Mouse (Mus musculus): ENCODE measurements at regions not wholly inside any gene's neighbourhood (a gene's known extent, or its start where the extent isn't known, plus 50 kb on each side); places are given as distances from the start of the nearest gene placed in this dataset.

DNA sequence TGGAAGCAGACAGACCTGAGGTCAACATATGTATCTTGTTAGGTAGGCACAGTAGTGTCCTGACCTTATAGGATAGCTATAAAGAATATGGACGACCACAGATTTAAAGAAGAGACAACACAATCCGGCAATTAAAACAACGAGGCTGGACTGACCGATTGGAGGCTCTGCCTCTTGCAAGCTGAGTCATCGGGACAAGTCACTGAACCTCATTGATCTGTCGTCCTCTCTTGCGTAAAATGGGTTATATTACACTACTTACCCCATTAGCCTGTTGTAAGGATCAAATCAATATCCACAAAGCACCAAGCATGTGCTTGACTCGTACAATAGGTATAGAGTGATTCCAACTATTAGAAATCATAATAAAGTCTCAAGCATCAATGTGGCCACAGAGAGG, 81.1 kb upstream of the Lmo4 start:
- DNase-seq (ENCODE audit: low spot score), result no peak
- ATAC-seq (ENCODE audit: insufficient number of reproducible peaks, low FRiP score, low TSS enrichment, low read depth), result no peak
- Histone ChIP-seq H3K9me3 (ENCODE audit: control insufficient read depth, low read length) (no peaks in the 10 kb centered on the region), H3K9ac (ENCODE audit: low read length) (no peak overlapping the region), H3K4me2 (ENCODE audit: low read depth, severe bottlenecking) (no peak overlapping the region), H3K4me1 (ENCODE audit: control insufficient read depth, insufficient read depth, low read length) (no peaks in the 10 kb centered on the region), H3K27ac (replicated peaks; ENCODE audit: low read depth, low read length) (no peak overlapping the region), H3K4me3 (ENCODE audit: low read depth, low read length) (no peak overlapping the region), H3K27me3 (ENCODE audit: control insufficient read depth, insufficient read depth, low read length) (no peaks in the 10 kb centered on the region), H3K36me3 (ENCODE audit: control insufficient read depth, insufficient read depth, low read length) (no peaks in the 10 kb centered on the region)
- 74% methylated on average over 8 of the region's 8 CpGs for WGBS

DNA sequence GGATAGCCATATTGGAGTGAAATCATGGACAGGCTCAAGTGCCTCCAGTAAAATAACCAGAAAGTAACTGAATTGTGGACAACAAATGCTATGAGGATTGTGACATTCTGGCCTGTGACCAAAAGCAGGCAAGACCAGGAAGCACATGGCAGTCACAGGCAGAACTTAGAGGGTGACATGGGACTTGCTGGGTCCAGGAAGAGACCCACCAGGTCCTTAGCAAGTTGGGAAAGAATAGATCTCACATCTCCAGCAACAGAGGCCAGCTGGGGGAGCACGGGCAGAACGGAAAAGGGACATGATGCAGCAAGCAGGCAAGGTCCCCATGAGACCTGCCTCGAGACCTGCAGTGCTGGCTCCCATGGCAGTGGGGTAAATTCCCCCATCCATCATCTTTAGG, 79.3 kb upstream of the Lmo4 start:
- Histone ChIP-seq H3K9me3 (ENCODE audit: control insufficient read depth, low read length) (no peaks in the 10 kb centered on the region), H3K27me3 (ENCODE audit: control insufficient read depth, insufficient read depth, low read length) (no peaks in the 10 kb centered on the region), H3K4me2 (ENCODE audit: low read depth, severe bottlenecking) (no peak overlapping the region), H3K4me1 (ENCODE audit: control insufficient read depth, insufficient read depth, low read length) (no peaks in the 10 kb centered on the region), H3K36me3 (ENCODE audit: control insufficient read depth, insufficient read depth, low read length) (no peaks in the 10 kb centered on the region), H3K27ac (replicated peaks; ENCODE audit: low read depth, low read length) (no peak overlapping the region), H3K9ac (ENCODE audit: low read length) (no peak overlapping the region), H3K4me3 (ENCODE audit: low read depth, low read length) (no peak overlapping the region)
- no peak for ATAC-seq (ENCODE audit: insufficient number of reproducible peaks, low FRiP score, low TSS enrichment, low read depth)
- DNase-seq (ENCODE audit: low spot score), result no peak
- WGBS, result 63% methylated on average over 3 of the region's 3 CpGs

DNA sequence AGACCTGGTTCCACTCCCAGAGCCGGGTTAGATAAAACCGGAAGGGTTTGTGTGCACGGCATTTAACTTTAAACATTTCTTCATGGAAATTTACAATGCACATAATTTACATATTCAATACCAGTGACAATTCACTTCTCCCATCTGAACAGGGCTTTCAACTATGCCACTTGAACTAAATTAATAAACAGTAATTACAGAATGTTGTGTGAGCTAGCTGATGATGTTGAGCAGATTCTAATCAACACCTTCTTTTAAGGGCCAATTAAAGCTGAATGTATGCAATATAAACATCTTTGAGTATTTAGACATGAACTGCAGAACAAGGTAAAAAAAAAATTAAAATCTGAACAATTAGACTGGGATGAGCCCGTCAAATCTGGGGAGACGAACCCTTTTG, 68.1 kb upstream of the Lmo4 start:
- WGBS, result 89% methylated on average over 5 of the region's 5 CpGs
- H3K27me3 ChIP-seq (ENCODE audit: control insufficient read depth, insufficient read depth, low read length), result no peaks in the 10 kb centered on the region
- H3K4me3 ChIP-seq (ENCODE audit: low read depth, low read length), result no peak overlapping the region

DNA sequence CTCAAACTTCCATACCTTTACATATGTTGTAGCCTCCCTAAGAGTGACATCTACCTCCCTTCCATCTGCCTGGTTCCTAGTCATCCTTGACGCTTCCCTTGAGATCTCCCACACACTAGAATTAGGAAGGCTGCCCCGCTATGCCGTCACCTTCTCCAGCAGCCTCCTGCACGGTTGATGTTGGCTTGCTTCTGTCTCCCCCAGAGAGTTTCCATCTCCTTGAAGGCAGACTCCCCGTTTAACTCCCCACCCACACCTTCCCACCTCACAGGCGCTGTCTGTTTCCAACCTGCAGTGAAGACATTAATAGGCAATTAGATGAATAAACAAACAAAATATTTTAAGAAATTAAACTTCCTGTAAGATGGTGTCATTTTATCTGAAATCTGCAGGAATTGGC, 65.2 kb upstream of the Lmo4 start:
- Histone ChIP-seq H3K4me2 (ENCODE audit: low read depth, severe bottlenecking) (no peak overlapping the region), H3K36me3 (ENCODE audit: control insufficient read depth, insufficient read depth, low read length) (no peaks in the 10 kb centered on the region), H3K4me3 (ENCODE audit: low read depth, low read length) (no peak overlapping the region), H3K27ac (replicated peaks; ENCODE audit: low read depth, low read length) (no peak overlapping the region), H3K4me1 (ENCODE audit: control insufficient read depth, insufficient read depth, low read length) (no peaks in the 10 kb centered on the region), H3K9ac (ENCODE audit: low read length) (no peak overlapping the region), H3K27me3 (ENCODE audit: control insufficient read depth, insufficient read depth, low read length) (no peaks in the 10 kb centered on the region), H3K9me3 (ENCODE audit: control insufficient read depth, low read length) (no peaks in the 10 kb centered on the region)
- ATAC-seq (ENCODE audit: insufficient number of reproducible peaks, low FRiP score, low TSS enrichment, low read depth), result no peak
- no peak for DNase-seq (ENCODE audit: low spot score)
- 83% methylated on average over 6 of the region's 6 CpGs for WGBS

More for the DNA sequence above, 68.1 kb upstream of the Lmo4 start:
- H3K36me3 ChIP-seq (ENCODE audit: control insufficient read depth, insufficient read depth, low read length), result no peaks in the 10 kb centered on the region
- no peaks in the 10 kb centered on the region for H3K9me3 ChIP-seq (ENCODE audit: control insufficient read depth, low read length)
- no peaks in the 10 kb centered on the region for H3K4me1 ChIP-seq (ENCODE audit: control insufficient read depth, insufficient read depth, low read length)
- no peak overlapping the region for H3K4me2 ChIP-seq (ENCODE audit: low read depth, severe bottlenecking)
- no peak for DNase-seq (ENCODE audit: low spot score)
- ATAC-seq (ENCODE audit: insufficient number of reproducible peaks, low FRiP score, low TSS enrichment, low read depth), result no peak
- H3K9ac ChIP-seq (ENCODE audit: low read length), result no peak overlapping the region
- no peak overlapping the region for H3K27ac ChIP-seq (replicated peaks; ENCODE audit: low read depth, low read length)

DNA sequence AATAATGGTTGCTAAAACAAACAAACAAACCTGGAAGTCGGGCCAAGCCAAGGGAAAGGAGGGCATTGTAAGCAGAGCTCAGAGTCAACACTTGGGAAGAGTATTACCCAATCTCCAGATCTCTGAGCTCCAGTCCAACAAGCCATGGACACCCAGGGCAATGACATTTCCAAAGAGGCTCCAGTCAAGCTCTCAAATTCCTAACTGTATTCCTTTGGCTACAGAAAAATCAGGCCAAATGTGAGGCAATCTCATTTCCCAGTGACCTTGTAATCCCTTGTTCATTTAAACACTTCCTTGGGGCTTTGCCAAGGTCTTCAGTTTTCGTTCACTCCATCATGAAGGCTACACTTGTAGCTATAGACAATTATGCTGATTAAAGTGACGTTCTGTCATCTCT, 59.5 kb upstream of the Lmo4 start:
- DNase-seq (ENCODE audit: low spot score) (no peak), ATAC-seq (ENCODE audit: insufficient number of reproducible peaks, low FRiP score, low TSS enrichment, low read depth) (no peak)
- Histone ChIP-seq H3K9ac (ENCODE audit: low read length) (no peak overlapping the region), H3K36me3 (ENCODE audit: control insufficient read depth, insufficient read depth, low read length) (no peaks in the 10 kb centered on the region), H3K9me3 (ENCODE audit: control insufficient read depth, low read length) (no peaks in the 10 kb centered on the region), H3K4me2 (ENCODE audit: low read depth, severe bottlenecking) (no peak overlapping the region), H3K27me3 (ENCODE audit: control insufficient read depth, insufficient read depth, low read length) (no peaks in the 10 kb centered on the region), H3K4me1 (ENCODE audit: control insufficient read depth, insufficient read depth, low read length) (no peaks in the 10 kb centered on the region), H3K4me3 (ENCODE audit: low read depth, low read length) (no peak overlapping the region), H3K27ac (replicated peaks; ENCODE audit: low read depth, low read length) (no peak overlapping the region)
- WGBS, result 81% methylated on average over 3 of the region's 3 CpGs

DNA sequence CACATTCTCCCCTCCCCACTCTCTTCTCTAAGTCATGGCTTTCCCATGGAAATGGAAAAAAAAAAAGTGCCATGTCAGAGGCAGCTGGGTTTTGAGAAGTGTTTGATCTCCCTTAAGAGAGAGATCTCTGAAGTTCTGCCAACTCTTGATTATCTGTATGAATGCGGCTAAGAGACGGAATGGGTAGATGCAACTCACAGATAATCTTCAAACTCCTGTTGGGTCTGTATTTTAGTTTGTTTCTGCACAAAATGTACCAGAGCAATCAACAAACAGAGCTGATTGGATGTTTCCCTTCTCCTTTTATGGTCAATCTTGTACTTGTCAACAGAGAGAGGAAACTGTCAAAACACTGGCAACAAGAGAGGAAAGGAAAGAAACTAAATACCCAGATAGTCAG, 55.9 kb upstream of the Lmo4 start:
- H3K4me2 ChIP-seq (ENCODE audit: low read depth, severe bottlenecking), result no peak overlapping the region
- DNase-seq (ENCODE audit: low spot score) (no peak), ATAC-seq (ENCODE audit: insufficient number of reproducible peaks, low FRiP score, low TSS enrichment, low read depth) (no peak)
- no peaks in the 10 kb centered on the region for H3K9me3 ChIP-seq (ENCODE audit: control insufficient read depth, low read length)
- H3K4me3 ChIP-seq (ENCODE audit: low read depth, low read length), result no peak overlapping the region
- no peaks in the 10 kb centered on the region for H3K27me3 ChIP-seq (ENCODE audit: control insufficient read depth, insufficient read depth, low read length)
- 94% methylated on average over 2 of the region's 2 CpGs for WGBS
- no peak overlapping the region for H3K27ac ChIP-seq (replicated peaks; ENCODE audit: low read depth, low read length)
- no peak overlapping the region for H3K9ac ChIP-seq (ENCODE audit: low read length)
- no peaks in the 10 kb centered on the region for H3K36me3 ChIP-seq (ENCODE audit: control insufficient read depth, insufficient read depth, low read length)
- H3K4me1 ChIP-seq (ENCODE audit: control insufficient read depth, insufficient read depth, low read length), result no peaks in the 10 kb centered on the region

DNA sequence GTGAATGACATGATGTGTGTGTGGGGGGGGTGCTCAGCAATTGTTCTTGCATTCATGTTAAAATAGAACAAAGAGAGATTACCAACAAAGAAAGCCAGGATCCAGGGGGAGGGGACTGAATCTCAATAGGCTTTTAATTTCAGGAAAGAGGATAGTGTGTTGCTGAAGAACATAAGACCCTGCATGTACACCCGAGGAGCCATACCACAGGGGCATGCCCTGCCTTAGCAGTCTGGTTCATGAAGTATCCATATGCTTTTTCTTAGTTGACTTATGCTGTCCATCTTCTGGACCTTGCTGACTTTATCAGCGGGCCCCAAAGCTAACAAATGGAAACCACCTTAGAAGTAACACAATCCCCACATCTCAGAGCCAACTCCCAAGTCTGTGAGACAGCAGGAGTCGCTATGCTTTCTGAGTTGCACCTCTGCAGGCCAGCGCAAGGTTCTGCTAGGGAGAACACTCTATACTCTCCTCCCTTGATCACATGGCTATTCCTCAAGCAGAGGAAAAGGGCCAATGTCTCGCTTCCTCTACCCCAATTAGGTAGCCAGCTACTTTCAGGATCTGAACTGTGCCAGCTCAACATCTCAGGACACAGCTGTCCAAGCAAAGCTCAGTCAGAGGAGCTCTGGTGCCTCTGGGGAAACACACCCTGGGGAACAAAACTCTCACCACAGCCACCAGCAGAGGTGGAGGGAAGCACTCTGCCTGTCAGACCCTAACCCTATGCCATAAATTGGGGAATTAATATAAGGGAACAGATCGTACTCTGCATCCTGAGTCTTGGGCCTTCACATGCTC, 52.9 kb upstream of the Lmo4 start:
- DNase-seq (ENCODE audit: low spot score) (no peak), ATAC-seq (ENCODE audit: insufficient number of reproducible peaks, low FRiP score, low TSS enrichment, low read depth) (no peak)
- Histone ChIP-seq H3K36me3 (ENCODE audit: control insufficient read depth, insufficient read depth, low read length) (no peaks in the 10 kb centered on the region), H3K4me3 (ENCODE audit: low read depth, low read length) (no peak overlapping the region), H3K27ac (replicated peaks; ENCODE audit: low read depth, low read length) (no peak overlapping the region), H3K9ac (ENCODE audit: low read length) (no peak overlapping the region), H3K27me3 (ENCODE audit: control insufficient read depth, insufficient read depth, low read length) (no peaks in the 10 kb centered on the region), H3K4me2 (ENCODE audit: low read depth, severe bottlenecking) (no peak overlapping the region), H3K9me3 (ENCODE audit: control insufficient read depth, low read length) (no peaks in the 10 kb centered on the region), H3K4me1 (ENCODE audit: control insufficient read depth, insufficient read depth, low read length) (no peaks in the 10 kb centered on the region)
- 71% methylated on average over 6 of the region's 6 CpGs for WGBS

DNA sequence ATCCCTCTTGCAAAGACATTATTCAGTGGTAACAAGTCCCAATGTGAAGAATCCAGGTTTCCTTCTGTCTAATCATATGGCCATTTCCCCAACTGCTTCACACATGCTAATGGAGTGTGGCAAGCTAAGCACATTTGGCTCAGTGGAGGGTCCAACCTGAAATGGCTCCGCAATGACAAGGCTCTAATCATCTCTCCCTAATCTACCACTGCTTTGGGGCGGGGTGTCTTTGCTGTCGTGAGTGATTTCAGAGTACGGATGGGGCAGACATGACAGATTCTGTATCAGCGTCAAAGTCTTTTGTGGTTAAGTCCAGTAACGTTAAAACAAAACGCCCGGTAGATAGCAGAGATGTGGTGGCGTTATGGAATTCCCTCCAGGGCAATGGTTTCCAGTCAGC, 52.2 kb upstream of the Lmo4 start:
- Histone ChIP-seq H3K4me2 (ENCODE audit: low read depth, severe bottlenecking) (no peak overlapping the region), H3K9me3 (ENCODE audit: control insufficient read depth, low read length) (no peaks in the 10 kb centered on the region), H3K27ac (replicated peaks; ENCODE audit: low read depth, low read length) (no peak overlapping the region), H3K27me3 (ENCODE audit: control insufficient read depth, insufficient read depth, low read length) (no peaks in the 10 kb centered on the region), H3K9ac (ENCODE audit: low read length) (no peak overlapping the region), H3K36me3 (ENCODE audit: control insufficient read depth, insufficient read depth, low read length) (no peaks in the 10 kb centered on the region), H3K4me3 (ENCODE audit: low read depth, low read length) (no peak overlapping the region), H3K4me1 (ENCODE audit: control insufficient read depth, insufficient read depth, low read length) (no peaks in the 10 kb centered on the region)
- 87% methylated on average over 9 of the region's 9 CpGs for WGBS
- DNase-seq (ENCODE audit: low spot score), result no peak
- ATAC-seq (ENCODE audit: insufficient number of reproducible peaks, low FRiP score, low TSS enrichment, low read depth), result no peak

All from limb, embryonic 11.5 days (tissue).